In genomic region chr9:66157958-66158830, GRCm38 (mm10) we compare ENCODE assay signal across 7 mouse cellular contexts. TPM values are rescaled to one million over a fixed set of nuclear protein-coding genes. Genes with fewer than 3 reads are reported as not detected.
DNase-seq lines count a peak whose midpoint lies in the region; ATAC-seq lines count a peak whose summit lies in the region.

Dapk2 (plus strand) TSS chr9:66158223.

- H3K4me1 ChIP-seq in embryonic facial prominence, embryonic 10.5 days: peaks cover 15% of the 10 kb centered on the region
- H3K4me1 ChIP-seq in limb, embryonic 12.5 days (replicated peaks): no peaks in the 10 kb centered on the region
- no peaks in the 10 kb centered on the region for H3K4me1 ChIP-seq in midbrain, embryonic 14.5 days (ENCODE audit: control insufficient read depth, insufficient read depth, low read length)

- H3K36me3 ChIP-seq in embryonic facial prominence, embryonic 10.5 days (replicated peaks): no peaks in the 10 kb centered on the region
- H3K36me3 ChIP-seq in limb, embryonic 12.5 days: no peaks in the 10 kb centered on the region
- H3K36me3 ChIP-seq in midbrain, embryonic 14.5 days (ENCODE audit: control insufficient read depth, insufficient read depth, low read length): no peaks in the 10 kb centered on the region

- H3K27me3 ChIP-seq in embryonic facial prominence, embryonic 10.5 days (replicated peaks; ENCODE audit: low read depth, poor library complexity, severe bottlenecking): peaks cover 45% of the 10 kb centered on the region
- H3K27me3 ChIP-seq in limb, embryonic 12.5 days: peaks cover 35% of the 10 kb centered on the region
- H3K27me3 ChIP-seq in midbrain, embryonic 14.5 days (ENCODE audit: control insufficient read depth, insufficient read depth, low read length): peaks cover 18% of the 10 kb centered on the region

- peak; percentile 93 for DNase-seq in adrenal gland, postnatal 14 days
- peak; percentile 89 for DNase-seq in embryonic facial prominence, embryonic 10.5 days (ENCODE audit: low spot score)
- peak; percentile 90 for DNase-seq in heart, adult 18-20 months
- peak; percentile 89 for DNase-seq in kidney, adult 11 months
- DNase-seq in midbrain, embryonic 14.5 days: peak; percentile 77
- DNase-seq in spleen, adult 18-20 months: peak; percentile 67 to 83

- 2% methylated on average over 58 of the region's 58 CpGs for WGBS in embryonic facial prominence, embryonic 10.5 days
- under 1% methylated on average over 58 of the region's 58 CpGs for WGBS in limb, embryonic 12.5 days
- WGBS in midbrain, embryonic 14.5 days: 4% methylated on average over 58 of the region's 58 CpGs

- peak within 1 kb of the TSS; percentile 64 for H3K4me2 ChIP-seq in limb, embryonic 12.5 days
- peak within 1 kb of the TSS; percentile 50 for H3K4me2 ChIP-seq in midbrain, embryonic 14.5 days (ENCODE audit: low read length)

- ATAC-seq in limb, embryonic 12.5 days (ENCODE audit: insufficient number of reproducible peaks, insufficient read depth, low FRiP score, low TSS enrichment, low read depth): peak; percentile 66
- ATAC-seq in midbrain, embryonic 14.5 days (ENCODE audit: low FRiP score, low TSS enrichment): no peak

- peak within 1 kb of the TSS; percentile 66 for H3K27ac ChIP-seq in embryonic facial prominence, embryonic 10.5 days (replicated peaks)
- H3K27ac ChIP-seq in limb, embryonic 12.5 days: no peak within 1 kb of the TSS
- H3K27ac ChIP-seq in midbrain, embryonic 14.5 days (replicated peaks; ENCODE audit: low read depth, low read length): no peak within 1 kb of the TSS

- H3K9ac ChIP-seq in limb, embryonic 12.5 days (replicated peaks): peak within 1 kb of the TSS; percentile 51
- no peak within 1 kb of the TSS for H3K9ac ChIP-seq in midbrain, embryonic 14.5 days (replicated peaks; ENCODE audit: low read length)

- 0 out of 2 replicates have a peak, but pooled peaks cover 4% of the 10 kb centered on the region for H3K9me3 ChIP-seq in embryonic facial prominence, embryonic 10.5 days
- H3K9me3 ChIP-seq in limb, embryonic 12.5 days: no peaks in the 10 kb centered on the region
- H3K9me3 ChIP-seq in midbrain, embryonic 14.5 days (ENCODE audit: control insufficient read depth, low read length): no peaks in the 10 kb centered on the region

- peak within 1 kb of the TSS; percentile 60 for H3K4me3 ChIP-seq in embryonic facial prominence, embryonic 10.5 days
- H3K4me3 ChIP-seq in limb, embryonic 12.5 days (replicated peaks): peak within 1 kb of the TSS; percentile 46
- H3K4me3 ChIP-seq in midbrain, embryonic 14.5 days (replicated peaks; ENCODE audit: low read depth, low read length): peak within 1 kb of the TSS; percentile 28

RNA-seq across cellular contexts. Expression of gene Dapk2, which starts in this region (rescaled TPM):
- 9.2 and 9.6 TPM in 2 replicates for total RNA-seq in adrenal gland, postnatal 14 days (2021)
- polyA plus RNA-seq in embryonic facial prominence, embryonic 10.5 days (2016; fragmentation: Nextera tagmentation; extraction: Ambion mirVana): 5.3 and 5.8 TPM in 2 replicates
- total RNA-seq in heart, adult 18-20 months (2021): 1 to 10 TPM; 4.0 to 4.9 TPM
- polyA plus RNA-seq in limb, embryonic 12.5 days (2016; fragmentation: Nextera tagmentation; extraction: Ambion mirVana): 5.2 and 5.7 TPM in 2 replicates
- polyA plus RNA-seq in midbrain, embryonic 14.5 days (2014; fragmentation: Nextera tagmentation; extraction: Ambion mirVana): 0.66 and 0.78 TPM in 2 replicates

Comparison
In these comparisons a context has a peak if more than half of its experiments do, and no peak if none do; other contexts are left out.
1. Peak in DNase-seq, H3K4me3 ChIP-seq and H3K4me2 ChIP-seq in midbrain, embryonic 14.5 days; RNA of the gene not detected or under 1 TPM.